In the genomic region with DNA sequence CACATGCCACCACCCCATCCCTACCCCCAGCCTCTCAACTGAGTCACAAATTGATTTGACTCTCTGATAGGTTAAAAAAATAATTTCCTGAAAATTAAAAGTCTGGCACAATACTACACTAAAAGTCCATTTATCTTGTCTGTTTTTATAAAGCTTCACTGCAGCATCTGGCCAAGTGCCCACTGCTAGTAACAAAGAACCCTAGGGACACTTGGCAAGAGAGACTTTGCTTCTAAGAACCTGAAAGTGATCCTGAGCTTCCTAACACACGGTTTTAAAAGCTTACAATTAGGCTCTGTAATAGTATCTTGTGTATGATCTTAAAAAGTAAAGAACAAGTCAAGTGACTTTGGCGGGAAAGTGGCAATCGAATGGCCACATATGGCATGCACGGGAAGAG, we compare ENCODE assay signal across 13 mouse cellular contexts.
A peak's percentile ranks its signal among the peaks of the same experiment; 100 is the strongest.
DNase-seq lines count a peak whose midpoint lies in the region; ATAC-seq and TF ChIP-seq lines count a peak whose summit lies in the region.
"Had no signal": no experiment of that assay in that cellular context is flagged by ENCODE, and none has a peak within 500 bp of the region (broad histone marks: within the 10 kb centered on the region; RNA-seq: fewer than 3 reads in every experiment).

No protein-coding gene starts in this region.

- no peak overlapping the region for H3K4me3 ChIP-seq in intestine, embryonic 14.5 days (ENCODE audit: low read depth, low read length)
- no peak overlapping the region for H3K4me3 ChIP-seq in intestine, postnatal 0 days (ENCODE audit: low read depth, low read length)
- H3K4me3 ChIP-seq in embryonic facial prominence, embryonic 10.5 days, result no peak overlapping the region
- H3K4me3 ChIP-seq in liver, postnatal 0 days (ENCODE audit: low read depth, low read length), result no peak overlapping the region
- H3K4me3 ChIP-seq: forebrain, embryonic 13.5 days; liver, embryonic 13.5 days; myocyte had no signal

- no peak overlapping the region for H3K9ac ChIP-seq in intestine, embryonic 14.5 days (ENCODE audit: low read length)
- no peak overlapping the region for H3K9ac ChIP-seq in intestine, postnatal 0 days (ENCODE audit: low read depth, low read length)
- H3K9ac ChIP-seq in liver, postnatal 0 days (replicated peaks), result no peak overlapping the region
- H3K9ac ChIP-seq: forebrain, embryonic 13.5 days; liver, embryonic 13.5 days had no signal

- ATAC-seq in intestine, embryonic 14.5 days (replicated peaks; ENCODE audit: low FRiP score, low TSS enrichment, low read depth), result no peak
- no peak for ATAC-seq in intestine, postnatal 0 days
- no peak for ATAC-seq in monocyte, adult 5-6 weeks (replicated peaks; ENCODE audit: insufficient number of reproducible peaks, low FRiP score, low TSS enrichment, poor library complexity, severe bottlenecking)
- ATAC-seq in liver, postnatal 0 days, result no peak
- ATAC-seq: forebrain, embryonic 13.5 days had no signal

- H3K4me2 ChIP-seq in intestine, embryonic 14.5 days (ENCODE audit: low read length), result peak overlapping the region; percentile 28; the same call in 1 of the 2 replicates
- no peak overlapping the region for H3K4me2 ChIP-seq in intestine, postnatal 0 days (replicated peaks; ENCODE audit: low read depth)
- H3K4me2 ChIP-seq in liver, postnatal 0 days (ENCODE audit: low read depth, low read length), result no peak overlapping the region
- H3K4me2 ChIP-seq: forebrain, embryonic 13.5 days had no signal

- no peak overlapping the region for H3K27ac ChIP-seq in intestine, embryonic 14.5 days (ENCODE audit: low read depth)
- no peak overlapping the region for H3K27ac ChIP-seq in intestine, postnatal 0 days (ENCODE audit: low read depth, low read length)
- H3K27ac ChIP-seq in embryonic facial prominence, embryonic 10.5 days (replicated peaks), result peak overlapping the region; percentile 72; the same call in 1 of the 2 replicates
- H3K27ac ChIP-seq in liver, postnatal 0 days (ENCODE audit: low read depth), result no peak overlapping the region
- H3K27ac ChIP-seq: forebrain, embryonic 13.5 days; liver, embryonic 13.5 days had no signal

- 30% methylated on average over 4 of the region's 4 CpGs for WGBS in intestine, embryonic 14.5 days
- 29% methylated on average over 4 of the region's 4 CpGs for WGBS in intestine, postnatal 0 days
- WGBS in embryonic facial prominence, embryonic 10.5 days, result 46% methylated on average over 4 of the region's 4 CpGs
- 51% methylated on average over 4 of the region's 4 CpGs for WGBS in liver, postnatal 0 days (ENCODE audit: insufficient replicate concordance)

- TF ChIP-seq CTCF in intestine, postnatal 0 days (IDR thresholded peaks at IDR 0.05; ENCODE audit: low read depth), result no peak
- TF ChIP-seq CTCF in liver, postnatal 0 days (IDR thresholded peaks at IDR 0.05; ENCODE audit: low read depth), result no peak

- peak; percentile 29 for DNase-seq in adrenal gland, postnatal 10 days
- DNase-seq in adrenal gland, postnatal 4 days (ENCODE audit: low spot score in 2 of 2), result no peak
- no peak for DNase-seq in intestine, embryonic 14.5 days (ENCODE audit: low spot score)
- DNase-seq in embryonic facial prominence, embryonic 10.5 days (ENCODE audit: low spot score), result no peak
- DNase-seq in kidney, postnatal 36 days, result peak; percentile 70 to 78
- no peak for DNase-seq in liver, postnatal 0 days
- DNase-seq: cerebellum, adult 9-11 months; liver, embryonic 13.5 days had no signal

- H3K27me3 ChIP-seq in intestine, embryonic 14.5 days (replicated peaks; ENCODE audit: control insufficient read depth, insufficient read depth, low read length), result no peaks in the 10 kb centered on the region
- H3K27me3 ChIP-seq in intestine, postnatal 0 days (replicated peaks; ENCODE audit: control insufficient read depth, insufficient read depth, low read length), result no peaks in the 10 kb centered on the region
- H3K27me3 ChIP-seq in embryonic facial prominence, embryonic 10.5 days (replicated peaks; ENCODE audit: low read depth, poor library complexity, severe bottlenecking), result no peaks in the 10 kb centered on the region; the same call in 1 of the 2 replicates
- H3K27me3 ChIP-seq in liver, postnatal 0 days (ENCODE audit: insufficient read depth, low read length), result no peaks in the 10 kb centered on the region
- H3K27me3 ChIP-seq: forebrain, embryonic 13.5 days; liver, embryonic 13.5 days had no signal

- no peaks in the 10 kb centered on the region for H3K9me3 ChIP-seq in intestine, embryonic 14.5 days (ENCODE audit: control insufficient read depth, low read length)
- H3K9me3 ChIP-seq in intestine, postnatal 0 days (ENCODE audit: control insufficient read depth), result no peaks in the 10 kb centered on the region
- H3K9me3 ChIP-seq in embryonic facial prominence, embryonic 10.5 days, result no peaks in the 10 kb centered on the region
- H3K9me3 ChIP-seq in liver, postnatal 0 days (ENCODE audit: low read length), result no peaks in the 10 kb centered on the region
- H3K9me3 ChIP-seq: forebrain, embryonic 13.5 days; liver, embryonic 13.5 days had no signal

- H3K4me1 ChIP-seq in intestine, embryonic 14.5 days (replicated peaks; ENCODE audit: control insufficient read depth, insufficient read depth, low read length), result peaks cover 8% of the 10 kb centered on the region
- no peaks in the 10 kb centered on the region for H3K4me1 ChIP-seq in intestine, postnatal 0 days (replicated peaks; ENCODE audit: control insufficient read depth, insufficient read depth, low read length)
- peaks cover 46% of the 10 kb centered on the region for H3K4me1 ChIP-seq in embryonic facial prominence, embryonic 10.5 days
- peaks cover 7% of the 10 kb centered on the region for H3K4me1 ChIP-seq in liver, postnatal 0 days (ENCODE audit: insufficient read depth)

- H3K36me3 ChIP-seq in intestine, embryonic 14.5 days (ENCODE audit: control insufficient read depth, insufficient read depth, low read length), result no peaks in the 10 kb centered on the region
- no peaks in the 10 kb centered on the region for H3K36me3 ChIP-seq in intestine, postnatal 0 days (ENCODE audit: control insufficient read depth, insufficient read depth)
- no peaks in the 10 kb centered on the region for H3K36me3 ChIP-seq in embryonic facial prominence, embryonic 10.5 days (replicated peaks)
- H3K36me3 ChIP-seq in liver, postnatal 0 days (replicated peaks; ENCODE audit: insufficient read depth, low read length), result no peaks in the 10 kb centered on the region
- H3K36me3 ChIP-seq: G1E; liver, embryonic 13.5 days had no signal

- TF ChIP-seq EP300 in liver, postnatal 0 days (IDR thresholded peaks at IDR 0.05; ENCODE audit: low read depth), result no peak

Comparison
In these comparisons a context has a peak if more than half of its experiments do, and no peak if none do; other contexts are left out.
1. DNase-seq: peak in adrenal gland, postnatal 10 days (single experiment) and kidney, postnatal 36 days (2 of 2); none in adrenal gland, postnatal 4 days (0 of 2), intestine, embryonic 14.5 days (single experiment), embryonic facial prominence, embryonic 10.5 days (single experiment) and liver, postnatal 0 days (single experiment).